Mouse (Mus musculus) midbrain, embryonic 10.5 days (tissue): ENCODE results near the gene 9230102O04Rik. TPM values are rescaled to one million over a fixed set of nuclear protein-coding genes. Genes with fewer than 3 reads are reported as not detected.
A peak's percentile ranks its signal among the peaks of the same experiment; 100 is the strongest.

Experiments used
- DNase-seq: peaks from one replicate; pipeline ENCODE4 v3.0.0-alpha.2; 2017; ENCODE audit warnings: low spot score
- H3K27ac ChIP-seq: fragments of 300-500 bp; sonication (generic); replicated peaks from 2 replicates; pipeline ENCODE4 v1.5.1; 2016; ENCODE audit warnings: mild to moderate bottlenecking
- H3K27me3 ChIP-seq: fragments of 300-500 bp; sonication (generic); 2 replicates; pipeline ENCODE4 v1.6.1; 2016; ENCODE audit warnings: low read depth, mild to moderate bottlenecking; ENCODE audit not compliant: poor library complexity, severe bottlenecking
- H3K36me3 ChIP-seq: fragments of 300-500 bp; sonication (generic); 2 replicates; pipeline ENCODE4 v1.6.1; 2016; ENCODE audit warnings: mild to moderate bottlenecking, moderate library complexity
- H3K4me1 ChIP-seq: fragments of 300-500 bp; sonication (generic); 2 replicates; pipeline ENCODE4 v1.6.1; 2016
- H3K4me3 ChIP-seq: fragments of 300-500 bp; sonication (generic); 2 replicates; pipeline ENCODE4 v1.5.1; 2016; ENCODE audit warnings: mild to moderate bottlenecking, moderate library complexity
- H3K9me3 ChIP-seq: fragments of 300-500 bp; sonication (generic); replicated peaks from 2 replicates; pipeline ENCODE4 v1.6.1; 2016; ENCODE audit warnings: mild to moderate bottlenecking
- WGBS: fragments of 180-500 bp; shearing (Covaris S2); methylation state at CpG from one replicate; pipeline ENCODE4 v1.1.7; 2016; 5-methylcytosine and 5-hydroxymethylcytosine counted together
- polyA plus RNA-seq: library from polyadenylated mRNA; unstranded; fragments of >200 nt; fragmentation: Nextera tagmentation; extraction: Ambion mirVana; gene quantifications from 2 replicates; pipeline ENCODE4 v1.2.1, GENCODE M21; 2016

Gene 9230102O04Rik
- polyA plus RNA-seq, 1 experiment from 2014 or later = 0.47 TPM

DNA sequence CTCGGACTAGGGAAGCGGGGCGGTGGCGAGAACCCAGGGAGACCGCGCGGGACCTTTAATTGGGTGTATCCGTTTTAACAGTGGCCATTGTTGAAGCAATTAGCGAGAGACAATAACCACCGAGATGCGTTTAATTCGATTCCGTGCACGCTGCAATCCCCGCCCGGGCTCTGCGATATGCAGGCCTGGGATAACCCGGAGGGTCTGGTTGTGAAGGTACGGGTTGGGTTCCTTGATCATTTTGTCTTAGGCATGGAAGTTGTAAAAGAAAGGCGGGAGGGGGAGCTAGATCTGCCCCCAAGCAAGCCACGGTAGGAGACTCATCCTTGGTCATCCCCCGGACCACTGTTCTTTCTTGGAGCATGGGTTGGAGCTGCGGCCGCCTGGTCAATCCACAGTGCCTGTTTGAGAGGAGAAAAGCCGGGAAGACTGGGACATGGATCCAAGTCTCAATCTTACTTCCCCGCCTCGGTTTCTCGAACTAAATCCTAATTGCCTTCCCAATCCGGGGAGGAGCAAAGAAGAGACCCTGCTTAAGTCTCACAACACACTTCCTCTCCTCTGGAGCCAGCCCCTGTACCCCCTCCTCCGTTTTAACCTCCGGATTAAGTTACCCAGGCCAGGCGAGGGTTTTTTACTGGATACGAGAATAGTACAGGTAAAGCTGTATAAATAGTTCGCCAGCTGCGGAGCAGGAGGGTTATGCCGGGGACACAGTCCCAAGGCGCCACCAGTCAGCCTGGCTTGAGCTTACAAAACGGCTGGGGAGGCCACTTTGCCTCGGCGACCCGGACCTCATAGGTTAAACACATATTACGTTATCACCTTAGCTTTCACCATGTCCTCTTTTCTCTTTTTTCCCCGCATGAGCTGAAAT, 6.2 kb downstream of the 9230102O04Rik start:
- Histone ChIP-seq H3K27ac (no peak overlapping the region), H3K4me3 (peak overlapping the region; percentile 55), H3K4me1 (peaks cover 61% of the 10 kb centered on the region), H3K9me3 (no peaks in the 10 kb centered on the region), H3K27me3 (peaks cover 97% of the 10 kb centered on the region), H3K36me3 (no peaks in the 10 kb centered on the region)
- whole genome bisulfite sequencing = under 1% methylated on average over 43 of the region's 43 CpGs
- peak; percentile 60 for DNase-seq

DNA sequence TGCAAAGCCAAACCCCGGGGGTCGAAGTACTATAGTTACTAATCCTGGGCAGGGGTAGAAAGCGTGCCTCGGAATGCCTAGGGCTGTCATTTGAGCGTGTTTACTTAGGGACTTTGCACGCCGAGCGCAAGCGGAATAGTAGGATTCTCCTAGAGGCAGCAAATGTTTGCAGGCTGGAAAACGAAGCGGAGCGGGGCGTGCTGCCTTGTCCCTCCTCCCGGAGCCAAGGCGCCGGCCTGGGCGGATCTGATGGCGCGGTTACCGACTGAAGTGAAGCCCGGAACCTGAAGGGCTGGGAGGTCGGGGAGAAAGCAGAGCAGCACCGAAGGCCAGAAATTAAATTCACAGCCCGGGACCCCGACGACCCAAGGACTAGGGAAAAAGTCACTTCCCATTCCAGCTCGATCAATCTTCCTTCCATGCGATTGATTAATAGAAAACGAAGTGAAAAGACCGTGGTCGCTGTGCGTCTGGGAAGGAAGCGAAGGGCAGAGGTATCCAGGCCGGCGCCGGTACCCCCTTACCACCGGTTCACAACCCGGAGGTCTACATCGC, 6.9 kb downstream of the 9230102O04Rik start:
- WGBS = under 1% methylated on average over 39 of the region's 39 CpGs
- Histone ChIP-seq H3K27ac (no peak overlapping the region), H3K4me3 (peak overlapping the region; percentile 55), H3K27me3 (peaks cover 97% of the 10 kb centered on the region), H3K9me3 (no peaks in the 10 kb centered on the region), H3K4me1 (peaks cover 64% of the 10 kb centered on the region), H3K36me3 (no peaks in the 10 kb centered on the region)
- peak; percentile 72 for DNase-seq

DNA sequence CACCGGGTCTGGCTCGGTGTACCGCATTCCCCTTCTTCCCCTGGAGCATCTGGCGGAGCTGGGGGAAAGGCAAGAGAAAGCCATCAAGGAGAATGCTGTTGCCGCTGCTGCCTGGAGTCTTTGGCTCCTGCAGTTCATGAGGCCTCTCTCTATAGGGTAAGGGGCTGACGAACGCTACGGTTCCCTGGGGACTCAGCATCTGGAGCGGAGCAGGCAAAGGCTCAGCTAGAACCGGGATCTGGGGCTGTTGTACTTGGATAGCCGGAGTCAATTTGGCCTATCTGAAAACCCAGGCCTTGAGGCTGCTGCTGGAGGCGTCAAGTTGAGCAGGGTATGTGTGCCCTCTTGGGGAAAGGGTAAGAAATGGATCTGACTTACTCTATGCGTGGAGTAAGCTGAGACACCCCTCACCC, 7.7 kb downstream of the 9230102O04Rik start:
- H3K4me1 ChIP-seq = peaks cover 71% of the 10 kb centered on the region
- H3K4me3 ChIP-seq = peak overlapping the region; percentile 55
- peaks cover 97% of the 10 kb centered on the region for H3K27me3 ChIP-seq
- WGBS = 1% methylated on average over 13 of the region's 13 CpGs
- peak overlapping the region; percentile 64 for H3K27ac ChIP-seq
- peak; percentile 71 for DNase-seq
- H3K9me3 ChIP-seq = no peaks in the 10 kb centered on the region
- no peaks in the 10 kb centered on the region for H3K36me3 ChIP-seq

DNA sequence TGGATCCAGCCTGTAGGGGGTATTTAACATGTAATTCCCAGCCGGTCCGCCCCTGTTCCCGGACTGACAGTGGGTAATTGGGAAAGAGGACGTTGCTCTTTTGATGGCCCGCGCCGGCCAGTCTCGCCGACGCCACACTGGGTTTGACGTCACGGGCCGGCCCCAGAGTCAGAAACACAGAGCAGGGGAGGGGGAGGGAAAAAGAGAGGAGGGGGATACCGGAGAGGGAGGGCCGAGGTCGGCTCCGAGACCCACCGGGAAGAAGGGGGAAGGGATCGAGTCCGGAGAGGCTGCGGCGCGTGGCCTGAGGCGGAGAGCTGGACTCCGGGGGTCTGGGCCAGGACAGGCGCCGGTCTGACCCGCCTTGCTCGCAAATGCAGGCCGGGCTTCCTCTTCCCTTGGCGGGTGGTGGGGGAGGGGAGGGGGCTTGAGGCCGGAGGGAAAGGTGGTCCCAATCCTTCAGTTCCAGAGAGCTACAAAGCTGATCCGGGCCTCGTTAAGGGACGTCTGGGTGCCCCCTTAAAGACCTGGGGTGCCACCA, 8.2 kb downstream of the 9230102O04Rik start, which contains the start of gene 4930412O13Rik:
Gene 4930412O13Rik, plus strand, starts transcription at position 202 of the 541 bp plus-strand sequence.
- Histone ChIP-seq H3K9me3 (no peaks in the 10 kb centered on the region), H3K27ac (peak within 1 kb of the TSS; percentile 64), H3K4me1 (peaks cover 71% of the 10 kb centered on the region), H3K36me3 (no peaks in the 10 kb centered on the region), H3K4me3 (peak within 1 kb of the TSS; percentile 60), H3K27me3 (peaks cover 97% of the 10 kb centered on the region)
- DNase-seq = peak; percentile 72
- WGBS = under 1% methylated on average over 34 of the region's 35 CpGs

DNA sequence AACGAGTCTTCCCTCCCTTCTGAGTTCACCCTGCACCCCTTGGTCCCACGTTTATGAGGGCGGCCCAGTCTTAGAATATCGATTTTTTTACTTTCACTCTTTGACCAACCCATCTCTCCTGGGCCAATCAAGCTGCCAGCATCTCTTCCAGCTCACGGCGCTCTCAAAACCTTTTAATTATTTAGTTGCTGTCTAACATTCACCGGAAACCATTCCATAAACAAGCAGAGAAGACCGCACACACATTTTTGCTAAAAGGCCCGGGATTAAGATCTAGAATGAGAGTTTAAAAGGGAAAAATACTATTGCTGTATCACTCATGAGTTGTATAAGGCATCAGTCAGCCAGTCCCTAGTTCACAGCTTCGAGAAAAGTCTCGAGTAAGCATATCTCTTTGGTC, 9.1 kb downstream of the 9230102O04Rik start:
- no peak for DNase-seq

DNA sequence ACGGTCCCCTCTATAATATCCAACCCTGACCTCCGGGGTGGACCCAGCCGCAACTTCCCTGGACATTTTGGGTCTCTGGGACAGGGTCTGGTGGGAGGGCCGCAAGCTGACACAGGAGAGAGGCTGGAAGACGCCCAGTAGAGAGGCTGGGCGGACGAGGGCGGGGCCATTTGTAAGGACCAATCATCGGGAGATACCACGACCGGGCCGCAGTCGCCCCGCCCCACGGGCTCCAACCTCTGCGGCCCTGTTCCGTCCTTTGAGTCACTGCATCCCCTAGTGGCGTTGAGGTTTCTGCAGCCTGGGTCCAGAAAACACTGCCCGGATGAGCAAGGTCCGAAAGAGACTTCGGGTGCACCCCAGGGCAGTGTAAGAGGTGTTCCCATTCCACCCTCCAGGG, 9.8 kb downstream of the 9230102O04Rik start:
- H3K4me3 ChIP-seq = peak overlapping the region; percentile 60
- WGBS = under 1% methylated on average over 21 of the region's 21 CpGs
- peaks cover 97% of the 10 kb centered on the region for H3K27me3 ChIP-seq
- H3K9me3 ChIP-seq = no peaks in the 10 kb centered on the region
- H3K4me1 ChIP-seq = peaks cover 74% of the 10 kb centered on the region
- H3K36me3 ChIP-seq = no peaks in the 10 kb centered on the region
- H3K27ac ChIP-seq = no peak overlapping the region; the same call in 1 of the 2 replicates
- DNase-seq = peak; percentile 96

More for the DNA sequence above, 9.1 kb downstream of the 9230102O04Rik start:
- 2% methylated on average over 11 of the region's 11 CpGs for WGBS
- Histone ChIP-seq H3K36me3 (no peaks in the 10 kb centered on the region), H3K9me3 (no peaks in the 10 kb centered on the region), H3K4me3 (peak overlapping the region; percentile 60), H3K4me1 (peaks cover 71% of the 10 kb centered on the region), H3K27me3 (peaks cover 97% of the 10 kb centered on the region), H3K27ac (no peak overlapping the region)

DNA sequence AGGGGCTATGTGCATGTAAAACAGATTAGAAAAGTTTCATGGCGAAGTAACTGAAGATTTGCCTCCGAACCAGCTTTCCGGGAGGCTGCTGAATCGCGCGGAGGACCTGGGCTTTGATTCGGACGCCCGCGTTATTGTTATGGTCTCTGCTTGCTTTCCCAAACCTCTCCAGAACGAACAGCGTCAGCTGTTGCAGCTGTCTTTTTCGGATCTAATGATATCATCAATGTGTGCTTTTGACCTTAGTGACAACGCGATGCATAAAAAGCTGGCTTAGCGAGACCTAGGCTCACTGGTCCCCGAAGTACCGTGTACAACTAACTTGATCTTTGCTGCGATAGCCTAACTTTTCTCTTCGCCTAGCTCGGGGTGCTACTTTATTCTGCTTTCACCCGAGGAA, 10.2 kb downstream of the 9230102O04Rik start:
- H3K27ac ChIP-seq = no peak overlapping the region; the same call in 1 of the 2 replicates
- H3K9me3 ChIP-seq = no peaks in the 10 kb centered on the region
- under 1% methylated on average over 22 of the region's 22 CpGs for WGBS
- H3K4me1 ChIP-seq = peaks cover 74% of the 10 kb centered on the region
- no peak for DNase-seq
- H3K27me3 ChIP-seq = peaks cover 97% of the 10 kb centered on the region
- peak overlapping the region; percentile 60 for H3K4me3 ChIP-seq
- no peaks in the 10 kb centered on the region for H3K36me3 ChIP-seq

DNA sequence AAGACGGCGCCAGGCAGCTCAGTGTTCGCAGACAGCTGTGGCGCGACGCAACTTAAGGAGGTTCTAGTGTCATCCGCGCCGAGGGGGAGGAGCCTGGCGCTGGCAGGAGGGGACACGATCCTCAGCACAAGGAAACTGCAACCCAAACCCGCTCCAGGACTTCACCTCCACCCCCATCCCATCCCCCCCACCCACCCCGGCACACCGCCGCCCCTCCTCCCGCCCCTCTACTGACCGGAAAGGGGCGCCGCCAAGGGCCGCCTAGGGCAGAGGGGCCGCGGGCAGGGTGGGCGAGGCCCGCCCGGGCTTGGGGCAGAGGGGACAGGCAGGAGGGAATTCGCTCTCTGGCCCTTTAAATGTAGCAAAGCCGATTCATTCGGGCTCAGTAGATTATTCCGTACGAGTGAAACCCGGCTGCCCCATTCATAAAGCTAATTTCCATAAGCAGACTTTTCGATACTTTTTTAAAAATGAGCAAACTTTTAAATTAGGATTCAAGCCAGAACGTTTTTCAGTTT, 10.7 kb downstream of the 9230102O04Rik start:
- under 1% methylated on average over 32 of the region's 33 CpGs for WGBS
- no peak overlapping the region; the same call in 1 of the 2 replicates for H3K27ac ChIP-seq
- H3K27me3 ChIP-seq = peaks cover 97% of the 10 kb centered on the region

DNA sequence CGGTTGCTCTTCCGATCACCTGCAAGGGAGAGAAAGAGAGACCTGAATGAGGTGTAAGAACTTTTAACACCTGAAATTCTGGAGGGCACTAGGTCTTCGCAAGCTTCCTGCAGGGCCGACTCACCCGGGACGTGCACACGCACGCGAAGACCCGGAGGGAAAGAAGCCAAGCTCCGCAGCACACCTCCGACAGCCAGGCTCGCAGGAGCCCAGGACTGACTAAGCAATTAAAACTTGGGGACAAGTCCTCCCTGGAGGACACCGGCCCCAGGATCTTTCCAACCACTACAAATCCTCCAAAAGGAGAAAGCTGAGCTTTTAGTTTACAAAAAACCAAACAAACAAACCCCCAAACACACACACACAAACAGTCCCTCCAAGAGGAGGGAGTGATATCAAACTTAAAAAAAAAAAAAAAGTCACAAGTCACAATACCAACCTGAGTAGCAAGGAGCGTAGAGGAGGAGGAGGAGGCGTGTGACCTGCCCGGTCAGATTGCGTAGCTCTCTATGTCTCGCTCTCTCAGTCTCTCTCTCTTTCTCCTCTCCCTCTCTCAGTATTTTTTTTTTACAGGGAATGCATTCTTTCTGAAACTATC, 11.3 kb downstream of the 9230102O04Rik start:
- peak overlapping the region; percentile 60 for H3K4me3 ChIP-seq
- no peak overlapping the region; the same call in 1 of the 2 replicates for H3K27ac ChIP-seq
- peak; percentile 29 for DNase-seq
- H3K9me3 ChIP-seq = no peaks in the 10 kb centered on the region
- no peaks in the 10 kb centered on the region for H3K36me3 ChIP-seq
- 0% methylated on average over 19 of the region's 19 CpGs for WGBS
- H3K27me3 ChIP-seq = peaks cover 97% of the 10 kb centered on the region
- peaks cover 74% of the 10 kb centered on the region for H3K4me1 ChIP-seq

More for the DNA sequence above, 10.7 kb downstream of the 9230102O04Rik start:
- Histone ChIP-seq H3K36me3 (no peaks in the 10 kb centered on the region), H3K4me3 (peak overlapping the region; percentile 60), H3K4me1 (peaks cover 74% of the 10 kb centered on the region), H3K9me3 (no peaks in the 10 kb centered on the region)
- peak; percentile 83 for DNase-seq

DNA sequence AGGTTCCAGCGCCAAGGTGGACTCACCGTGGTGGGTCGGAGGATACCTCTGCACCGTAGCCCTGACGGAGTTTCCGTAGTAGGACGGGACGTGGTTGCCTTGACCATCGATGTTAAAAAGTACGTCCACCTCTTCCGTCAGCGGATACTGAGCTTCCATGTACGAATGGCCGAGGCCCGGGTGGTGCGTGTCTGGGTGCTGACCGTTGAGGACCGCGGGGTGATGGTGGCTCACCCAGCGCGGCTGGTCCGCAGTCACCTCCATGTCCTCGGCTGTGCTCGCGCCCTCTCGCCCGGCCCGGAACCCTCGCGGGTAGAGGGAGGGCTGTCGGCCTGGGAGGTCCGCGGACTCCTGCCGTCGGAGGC, 12.0 kb downstream of the 9230102O04Rik start:
- under 1% methylated on average over 35 of the region's 35 CpGs for WGBS
- H3K9me3 ChIP-seq = no peaks in the 10 kb centered on the region
- H3K27me3 ChIP-seq = peaks cover 97% of the 10 kb centered on the region
- H3K27ac ChIP-seq = no peak overlapping the region
- H3K4me1 ChIP-seq = peaks cover 74% of the 10 kb centered on the region
- H3K4me3 ChIP-seq = peak overlapping the region; percentile 60
- no peaks in the 10 kb centered on the region for H3K36me3 ChIP-seq
- DNase-seq = peak; percentile 61

DNA sequence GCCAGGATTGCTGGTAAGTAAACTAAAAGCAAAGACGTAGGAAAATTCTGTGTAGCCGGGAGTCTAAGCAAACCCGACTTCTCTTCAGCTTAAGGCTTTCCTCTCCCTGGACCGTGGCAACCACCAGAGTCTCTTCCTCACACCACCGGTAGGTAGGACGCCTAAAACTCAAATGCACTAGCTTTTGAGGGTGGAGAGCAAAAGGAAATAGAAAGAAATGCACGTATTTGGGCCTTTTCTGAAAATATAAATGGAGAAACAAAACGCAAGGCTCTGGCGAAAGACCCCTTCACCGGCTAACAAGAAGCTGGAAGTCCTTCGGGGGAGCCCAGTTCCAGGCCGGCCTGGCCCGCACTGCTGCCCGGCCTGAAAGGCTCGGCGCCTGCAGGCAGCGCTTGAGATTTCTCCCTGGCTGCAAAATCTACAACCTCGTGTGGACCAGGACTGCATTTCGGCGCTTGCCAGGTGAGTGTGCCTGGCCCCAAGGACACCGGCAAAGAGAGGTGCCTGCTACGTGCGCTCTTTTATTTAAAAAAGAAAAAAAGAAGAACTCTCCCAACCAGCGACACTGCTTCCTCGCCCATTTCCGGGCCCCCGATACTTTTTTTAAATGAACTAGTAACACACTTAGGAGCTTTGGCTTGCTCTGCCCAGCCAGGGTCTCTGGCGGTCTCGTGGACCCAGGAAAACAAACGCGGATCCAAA, 12.6 kb downstream of the 9230102O04Rik start:
- Histone ChIP-seq H3K36me3 (no peaks in the 10 kb centered on the region), H3K27ac (no peak overlapping the region), H3K9me3 (no peaks in the 10 kb centered on the region), H3K4me1 (peaks cover 74% of the 10 kb centered on the region), H3K27me3 (peaks cover 97% of the 10 kb centered on the region), H3K4me3 (peak overlapping the region; percentile 60)
- peak; percentile 54 for DNase-seq
- under 1% methylated on average over 31 of the region's 31 CpGs for WGBS
